ENCODE assay signal across 7 mouse cellular contexts in the genomic region with DNA sequence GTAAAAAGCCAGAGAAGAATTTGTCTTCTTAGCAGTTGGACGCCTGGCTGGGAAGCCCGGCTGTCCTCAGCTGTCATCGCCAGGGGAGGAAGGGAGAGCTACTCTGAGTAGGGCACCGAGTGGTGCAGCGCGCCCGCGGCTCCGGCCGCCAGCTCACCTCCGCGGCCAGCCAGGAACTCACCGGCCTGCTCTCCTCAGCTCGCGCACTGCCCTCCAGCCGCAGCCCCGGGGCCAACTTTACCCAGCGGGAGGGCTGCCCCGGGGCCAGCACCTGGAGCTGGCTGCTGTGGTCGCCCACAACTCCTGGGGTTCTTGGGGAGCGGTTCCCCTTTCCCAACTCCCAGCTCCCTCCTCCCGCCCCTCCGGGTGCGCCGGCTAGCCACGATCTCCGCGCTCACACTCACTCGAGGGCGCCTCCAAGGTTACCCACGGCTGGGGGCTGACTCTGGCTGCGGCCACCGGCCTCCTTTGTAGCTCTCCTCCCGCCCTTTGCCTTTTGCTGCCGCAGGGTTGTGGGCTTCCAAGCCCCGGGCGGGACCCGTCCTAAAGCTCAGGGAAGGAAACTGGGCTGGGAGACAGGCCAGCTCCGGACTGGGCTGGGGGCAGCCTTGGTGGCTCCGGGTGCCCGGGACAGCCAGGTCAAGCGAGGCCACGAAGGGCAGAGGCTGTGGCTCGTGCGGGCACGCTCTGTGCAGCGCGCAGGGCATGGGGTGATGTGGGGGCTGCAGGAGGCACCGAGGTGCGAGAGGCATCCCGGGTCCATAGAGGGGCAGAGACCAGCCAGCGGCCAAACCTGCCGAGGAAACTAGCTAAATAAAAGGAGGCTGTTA. TPM values are rescaled to one million over a fixed set of nuclear protein-coding genes. Genes with fewer than 3 reads are reported as not detected.
DNase-seq lines count a peak whose midpoint lies in the region; ATAC-seq and TF ChIP-seq lines count a peak whose summit lies in the region.

No protein-coding gene starts in this region.

- H3K9ac ChIP-seq in midbrain, embryonic 11.5 days (ENCODE audit: low read length), result no peak overlapping the region

- H3K4me1 ChIP-seq in G1E (ENCODE audit: insufficient read depth, low read depth, low read length), result peaks cover 38% of the 10 kb centered on the region
- peaks cover 8% of the 10 kb centered on the region for H3K4me1 ChIP-seq in midbrain, embryonic 11.5 days (ENCODE audit: control insufficient read depth, insufficient read depth, low read length)

- H3K27ac ChIP-seq in midbrain, embryonic 11.5 days (ENCODE audit: low read depth, low read length), result no peak overlapping the region

- peak; percentile 41 for ATAC-seq in G1E (ENCODE audit: extremely low read depth, insufficient number of reproducible peaks, low FRiP score, poor library complexity, severe bottlenecking)
- peak; percentile 48; the same call in 1 of the 2 replicates for ATAC-seq in erythroblast, adult 5-6 weeks (replicated peaks; ENCODE audit: low FRiP score, poor library complexity, severe bottlenecking)
- peak; percentile 82 for ATAC-seq in midbrain, embryonic 11.5 days (ENCODE audit: low FRiP score)

- under 1% methylated on average over 47 of the region's 53 CpGs for WGBS in midbrain, embryonic 11.5 days

- H3K4me2 ChIP-seq in midbrain, embryonic 11.5 days, result peak overlapping the region; percentile 39

- H3K36me3 ChIP-seq in G1E (replicated peaks), result peaks cover 10% of the 10 kb centered on the region
- no peaks in the 10 kb centered on the region for H3K36me3 ChIP-seq in midbrain, embryonic 11.5 days (ENCODE audit: control insufficient read depth, insufficient read depth, low read length)

- intact Hi-C loops in heart, postnatal 25 days (cut with DNase I), result no loop called here

- no peaks in the 10 kb centered on the region for H3K9me3 ChIP-seq in G1E (replicated peaks)
- H3K9me3 ChIP-seq in midbrain, embryonic 11.5 days (ENCODE audit: control insufficient read depth, low read length), result no peaks in the 10 kb centered on the region

- peak; percentile 73 for DNase-seq in G1E (ENCODE audit: low spot score)
- peak; percentile 6 to 19 for DNase-seq in adrenal gland, postnatal 4 days (ENCODE audit: low spot score in 2 of 2)
- DNase-seq in heart, postnatal 25 days (ENCODE audit: low spot score), result peak; percentile 8
- peak; percentile 57 to 69 for DNase-seq in kidney, postnatal 4 days
- DNase-seq in midbrain, embryonic 11.5 days (ENCODE audit: low spot score, missing footprints), result peak; percentile 97
- peak; percentile 14 to 15 for DNase-seq in spleen, postnatal 36 days (ENCODE audit: low spot score in 2 of 2)

- no peak for TF ChIP-seq CTCF in G1E (IDR thresholded peaks at IDR 0.05; ENCODE audit: low read depth, low read length)

- no peaks in the 10 kb centered on the region for H3K27me3 ChIP-seq in G1E (ENCODE audit: insufficient read depth, low read length)
- H3K27me3 ChIP-seq in midbrain, embryonic 11.5 days (ENCODE audit: control insufficient read depth, insufficient read depth, low read length), result peaks cover 72% of the 10 kb centered on the region

- H3K4me3 ChIP-seq in G1E (ENCODE audit: low read depth, low read length), result peak overlapping the region; percentile 83
- peak overlapping the region; percentile 20 for H3K4me3 ChIP-seq in midbrain, embryonic 11.5 days (ENCODE audit: low read depth, low read length)

RNA-seq across cellular contexts. Expression of a gene that starts 9.8 kb away (rescaled TPM):
- 31.2 and 38.8 TPM in 2 replicates for total RNA-seq in G1E (2014; fragmentation: Nextera tagmentation)
- total RNA-seq in G1E (2017), result 86.7 and 90.7 TPM in 2 replicates
- polyA plus RNA-seq in G1E (2012), result 53.6 and 59.0 TPM in 2 replicates
- total RNA-seq in adrenal gland, postnatal 4 days (2021), result 10 to 100 TPM; 35.3 to 44.6 TPM
- 25.0 and 37.2 TPM in 2 replicates for total RNA-seq in erythroblast, adult 5-6 weeks (2015; ENCODE audit: low replicate concordance)
- 30.1 and 31.7 TPM in 2 replicates for total RNA-seq in erythroblast, adult 5-6 weeks (2017; ENCODE audit: low replicate concordance)
- 10 to 100 TPM; 15.5 to 16.2 TPM for total RNA-seq in heart, postnatal 25 days (2021)
- polyA plus RNA-seq in midbrain, embryonic 11.5 days (2014; fragmentation: Nextera tagmentation; extraction: Ambion mirVana), result 7.4 and 8.9 TPM in 2 replicates

RNA-seq across cellular contexts. Expression of a gene that starts 19.2 kb away (rescaled TPM):
- total RNA-seq in G1E (2014; fragmentation: Nextera tagmentation) (66.9 and 71.9 TPM in 2 replicates), G1E (2017) (65.0 and 65.8 TPM in 2 replicates)
- 7.1 and 9.5 TPM in 2 replicates for polyA plus RNA-seq in G1E (2012)
- total RNA-seq in adrenal gland, postnatal 4 days (2021), result 10 to 100 TPM; 25.8 to 27.2 TPM
- 9.2 and 24.8 TPM in 2 replicates for total RNA-seq in erythroblast, adult 5-6 weeks (2015; ENCODE audit: low replicate concordance)
- 21.9 and 27.2 TPM in 2 replicates for total RNA-seq in erythroblast, adult 5-6 weeks (2017; ENCODE audit: low replicate concordance)
- total RNA-seq in heart, postnatal 25 days (2021), result 10 to 100 TPM; 38.8 to 40.3 TPM
- 42.4 and 44.0 TPM in 2 replicates for polyA plus RNA-seq in midbrain, embryonic 11.5 days (2014; fragmentation: Nextera tagmentation; extraction: Ambion mirVana)

Comparison
In these comparisons a context has a peak if more than half of its experiments do, and no peak if none do; other contexts are left out.
1. DNase-seq: peak in every context shown above with its lines; median percentile 97 in midbrain, embryonic 11.5 days; 73 in G1E; 63 in kidney, postnatal 4 days; 14 in spleen, postnatal 36 days; 12 in adrenal gland, postnatal 4 days; 8 in heart, postnatal 25 days.